Mouse (Mus musculus): ENCODE results near the gene Hsd17b13.

DNA sequence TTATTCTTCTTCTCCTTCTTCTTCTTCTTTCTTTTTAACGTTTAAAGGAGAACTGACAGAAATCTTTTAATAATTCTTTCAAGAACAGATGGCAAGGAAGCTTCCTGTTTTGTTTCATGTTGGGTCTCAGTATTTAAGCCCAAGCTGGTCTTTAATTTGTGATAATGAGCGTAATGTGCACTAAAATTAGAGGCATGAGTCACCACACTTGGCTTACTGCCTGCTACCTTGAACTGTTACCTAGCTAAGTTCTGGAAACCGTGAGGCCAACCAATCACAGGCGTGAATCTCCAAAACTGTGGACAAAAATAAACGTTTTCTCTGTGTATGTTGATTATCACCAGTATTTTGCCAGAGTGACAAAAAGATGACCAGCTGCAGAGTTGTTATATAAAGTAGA is 21.5 kb upstream of the Hsd17b13 start:
- no peak for TF ChIP-seq POLR2A (IDR thresholded peaks at IDR 0.05; ENCODE audit: insufficient read depth, low read depth, low read length)
- TF ChIP-seq EP300 (IDR thresholded peaks at IDR 0.05; ENCODE audit: insufficient read depth, low read depth, low read length), result no peak

All from heart, adult 2 months (tissue).